Mouse (Mus musculus): ENCODE measurements at regions not wholly inside any gene's neighbourhood (a gene's known extent, or its start where the extent isn't known, plus 50 kb on each side); places are given as distances from the start of the nearest gene placed in this dataset.

DNA sequence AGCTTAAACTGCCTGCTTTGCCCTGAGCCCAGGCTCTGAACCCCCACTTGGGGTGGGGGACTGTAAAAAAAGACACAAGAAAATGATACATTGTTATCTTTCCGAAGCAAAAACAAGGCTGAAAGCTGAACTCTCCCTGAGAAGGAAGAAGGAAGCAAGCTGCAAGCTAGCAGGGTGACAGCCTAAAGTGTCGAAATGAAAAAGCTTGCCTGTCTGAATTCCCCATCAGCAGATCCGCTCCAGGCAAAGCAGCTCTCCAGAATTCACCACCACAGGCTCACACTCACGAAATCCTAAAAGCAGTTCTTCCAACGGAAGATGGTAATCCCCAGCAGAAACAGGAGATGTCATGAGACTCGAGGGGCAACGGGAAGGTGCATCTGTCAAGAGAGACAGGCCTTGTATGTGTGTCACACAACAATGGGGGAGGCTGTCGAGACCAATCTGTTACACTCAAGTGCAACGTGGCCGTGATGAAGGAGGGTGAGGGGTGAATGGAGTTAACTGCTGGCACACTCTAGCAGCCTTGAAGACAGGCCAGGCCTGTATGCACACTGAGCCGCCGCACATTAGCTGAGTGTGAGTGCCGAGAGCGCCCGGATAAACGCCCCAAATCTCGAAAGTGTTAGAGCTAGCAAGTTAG is 139.5 kb upstream of the A530016L24Rik start:
- 37% methylated on average over 17 of the region's 17 CpGs for WGBS
- Histone ChIP-seq H3K4me1 (peaks cover 20% of the 10 kb centered on the region), H3K4me3 (replicated peaks) (no peak overlapping the region), H3K4me2 (replicated peaks) (0 out of 2 replicates have a peak overlapping the region, but pooled peaks have one; percentile 9), H3K27ac (replicated peaks) (peak overlapping the region; percentile 71), H3K9ac (no peak overlapping the region), H3K27me3 (no peaks in the 10 kb centered on the region), H3K9me3 (replicated peaks) (no peaks in the 10 kb centered on the region), H3K36me3 (no peaks in the 10 kb centered on the region)
- no peak for ATAC-seq (ENCODE audit: insufficient number of reproducible peaks, low FRiP score, low TSS enrichment, low read depth)

DNA sequence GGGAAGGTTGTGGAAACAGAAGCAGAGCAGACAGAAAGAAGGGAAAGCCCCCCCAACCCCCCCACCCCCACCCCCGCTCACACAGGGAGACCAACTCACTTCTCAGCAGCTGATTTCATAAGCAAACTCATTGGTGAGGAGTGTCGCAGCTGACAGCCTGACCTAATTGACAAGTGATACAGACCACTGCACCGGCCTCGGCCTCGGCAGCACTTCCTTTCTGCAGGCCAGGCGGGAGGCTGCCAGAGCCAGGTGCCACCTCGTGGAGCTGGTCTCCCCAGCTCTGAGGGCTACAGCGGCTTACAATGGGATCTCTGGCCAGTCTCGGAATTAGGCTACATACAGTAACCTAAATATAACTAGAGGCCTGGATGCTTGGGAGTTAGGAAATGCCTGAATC is 138.5 kb upstream of the A530016L24Rik start:
- Histone ChIP-seq H3K27ac (replicated peaks) (peak overlapping the region; percentile 71), H3K4me2 (replicated peaks) (no peak overlapping the region), H3K4me1 (peaks cover 19% of the 10 kb centered on the region), H3K27me3 (no peaks in the 10 kb centered on the region), H3K9me3 (replicated peaks) (no peaks in the 10 kb centered on the region), H3K4me3 (replicated peaks) (no peak overlapping the region), H3K9ac (no peak overlapping the region), H3K36me3 (no peaks in the 10 kb centered on the region)
- no peak for ATAC-seq (ENCODE audit: insufficient number of reproducible peaks, low FRiP score, low TSS enrichment, low read depth)
- WGBS: 36% methylated on average over 9 of the region's 9 CpGs

- 44% methylated on average over 3 of the region's 3 CpGs for WGBS
- H3K4me3 ChIP-seq (replicated peaks): no peak overlapping the region
- no peaks in the 10 kb centered on the region for H3K36me3 ChIP-seq
- no peaks in the 10 kb centered on the region for H3K27me3 ChIP-seq
- ATAC-seq (ENCODE audit: insufficient number of reproducible peaks, low FRiP score, low TSS enrichment, low read depth): no peak
- H3K27ac ChIP-seq (replicated peaks): no peak overlapping the region
- H3K9ac ChIP-seq: no peak overlapping the region
- no peaks in the 10 kb centered on the region; the same call in 1 of the 2 replicates for H3K4me1 ChIP-seq
- H3K9me3 ChIP-seq (replicated peaks): 0 out of 2 replicates have a peak, but pooled peaks cover 8% of the 10 kb centered on the region
- no peak overlapping the region for H3K4me2 ChIP-seq (replicated peaks)
These were observed 125.9 kb upstream of the A530016L24Rik start for GRCm38 (mm10) chr12:112363349-112363748.

DNA sequence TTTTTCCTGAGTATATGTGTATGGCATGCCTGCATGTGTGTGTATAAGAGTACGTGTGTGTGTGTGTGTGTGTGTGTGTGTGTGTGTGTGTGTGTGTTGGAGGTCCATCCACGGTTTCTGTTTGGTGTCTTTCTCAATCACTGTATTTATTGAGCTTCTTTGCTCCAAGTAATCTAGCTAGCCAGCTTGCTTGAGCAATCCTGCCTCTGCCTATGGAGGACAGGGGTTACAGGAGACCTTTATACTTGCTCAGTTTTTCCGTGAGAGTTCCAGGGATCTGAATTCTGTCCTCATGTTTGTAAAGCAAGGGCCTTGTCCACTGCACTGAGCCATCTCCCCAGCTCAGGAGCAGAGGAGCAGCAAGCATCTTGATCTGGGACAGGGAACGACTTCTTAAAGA is 122.0 kb upstream of the A530016L24Rik start:
- 0 out of 2 replicates have a peak, but pooled peaks cover 8% of the 10 kb centered on the region for H3K9me3 ChIP-seq (replicated peaks)
- H3K4me3 ChIP-seq (replicated peaks): no peak overlapping the region
- H3K27me3 ChIP-seq: no peaks in the 10 kb centered on the region
- H3K9ac ChIP-seq: no peak overlapping the region
- H3K4me2 ChIP-seq (replicated peaks): no peak overlapping the region
- 75% methylated on average over 4 of the region's 4 CpGs for WGBS
- H3K36me3 ChIP-seq: no peaks in the 10 kb centered on the region
- H3K4me1 ChIP-seq: no peaks in the 10 kb centered on the region
- no peak overlapping the region for H3K27ac ChIP-seq (replicated peaks)
- no peak for ATAC-seq (ENCODE audit: insufficient number of reproducible peaks, low FRiP score, low TSS enrichment, low read depth)

DNA sequence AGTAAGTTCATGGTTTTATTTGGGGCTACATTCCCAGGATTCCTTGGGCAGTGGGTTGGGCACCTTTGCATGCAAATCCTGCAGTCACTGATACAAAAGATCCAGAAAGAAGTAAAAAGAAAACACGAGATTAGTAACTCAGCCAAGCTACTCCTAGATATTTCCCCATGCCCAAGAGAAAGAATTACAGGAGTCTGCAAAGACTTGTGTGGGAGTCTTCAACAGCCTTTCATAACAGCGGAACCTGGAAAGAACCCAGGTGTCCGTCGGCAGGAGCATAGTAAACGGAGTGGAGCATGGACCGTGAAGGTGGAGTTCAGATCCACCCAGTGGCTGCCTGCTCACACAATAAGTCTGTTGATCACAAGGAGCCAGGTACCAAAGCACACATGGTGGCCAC is 121.1 kb upstream of the A530016L24Rik start:
- H3K4me1 ChIP-seq: no peaks in the 10 kb centered on the region

DNA sequence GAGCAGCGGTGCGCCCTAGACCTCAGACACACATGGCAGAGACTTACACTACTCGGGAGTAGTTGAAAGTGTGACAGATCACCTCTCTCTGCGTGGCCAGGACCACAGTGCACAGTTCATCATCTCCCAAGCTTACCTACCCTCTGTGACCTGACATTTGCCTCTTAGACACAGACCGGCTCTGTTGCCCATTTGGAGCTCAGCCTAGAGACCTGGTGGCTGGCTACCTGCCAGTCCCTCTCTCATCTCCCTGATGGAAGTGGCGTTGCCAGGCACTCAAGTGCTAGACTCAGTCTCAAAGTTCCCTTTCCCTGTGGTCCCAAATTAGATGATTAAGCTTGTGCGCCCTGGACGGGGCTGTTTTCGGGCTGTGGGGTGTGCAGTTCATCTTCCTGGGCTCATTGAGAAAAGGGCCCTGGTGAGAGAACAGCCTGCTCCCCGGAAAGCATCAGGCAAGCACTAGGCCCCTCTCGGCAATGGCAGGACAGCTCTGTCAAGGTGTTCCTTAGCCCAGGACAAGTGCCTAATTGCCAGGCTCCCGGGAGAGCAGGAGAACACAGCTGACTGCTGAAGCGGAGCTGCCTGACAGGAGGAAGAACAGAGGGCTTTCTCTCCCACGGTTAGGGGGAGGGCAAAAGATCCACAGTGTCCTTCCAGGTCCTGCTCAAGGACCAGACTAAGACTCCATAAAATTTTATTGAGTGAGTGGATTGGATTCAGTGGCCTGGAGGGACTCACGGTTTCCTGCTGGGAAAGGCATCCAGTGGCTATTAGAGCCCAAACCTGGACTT is 119.5 kb upstream of the A530016L24Rik start:
- ATAC-seq (ENCODE audit: insufficient number of reproducible peaks, low FRiP score, low TSS enrichment, low read depth): no peak
- no peak overlapping the region for H3K4me3 ChIP-seq (replicated peaks)
- 67% methylated on average over 15 of the region's 15 CpGs for WGBS

More for the DNA sequence above, 121.1 kb upstream of the A530016L24Rik start:
- no peak overlapping the region for H3K4me3 ChIP-seq (replicated peaks)
- H3K36me3 ChIP-seq: no peaks in the 10 kb centered on the region
- H3K27me3 ChIP-seq: no peaks in the 10 kb centered on the region
- no peak overlapping the region for H3K4me2 ChIP-seq (replicated peaks)
- no peak overlapping the region for H3K27ac ChIP-seq (replicated peaks)
- no peak overlapping the region for H3K9ac ChIP-seq
- WGBS: 76% methylated on average over 6 of the region's 6 CpGs
- H3K9me3 ChIP-seq (replicated peaks): 0 out of 2 replicates have a peak, but pooled peaks cover 8% of the 10 kb centered on the region
- no peak for ATAC-seq (ENCODE audit: insufficient number of reproducible peaks, low FRiP score, low TSS enrichment, low read depth)

GRCm38 (mm10) chr12:112372234-112373050 is 116.8 kb upstream of the A530016L24Rik start:
- Histone ChIP-seq H3K27me3 (no peaks in the 10 kb centered on the region), H3K27ac (replicated peaks) (no peak overlapping the region), H3K36me3 (no peaks in the 10 kb centered on the region), H3K9me3 (replicated peaks) (no peaks in the 10 kb centered on the region), H3K4me3 (replicated peaks) (no peak overlapping the region), H3K4me2 (replicated peaks) (no peak overlapping the region), H3K9ac (no peak overlapping the region), H3K4me1 (no peaks in the 10 kb centered on the region)
- whole genome bisulfite sequencing: 73% methylated on average over 14 of the region's 14 CpGs
- no peak for ATAC-seq (ENCODE audit: insufficient number of reproducible peaks, low FRiP score, low TSS enrichment, low read depth)

More for the DNA sequence above, 119.5 kb upstream of the A530016L24Rik start:
- H3K27ac ChIP-seq (replicated peaks): no peak overlapping the region
- H3K9me3 ChIP-seq (replicated peaks): 0 out of 2 replicates have a peak, but pooled peaks cover 8% of the 10 kb centered on the region
- no peak overlapping the region for H3K9ac ChIP-seq
- H3K27me3 ChIP-seq: no peaks in the 10 kb centered on the region
- H3K36me3 ChIP-seq: no peaks in the 10 kb centered on the region
- H3K4me1 ChIP-seq: no peaks in the 10 kb centered on the region
- H3K4me2 ChIP-seq (replicated peaks): no peak overlapping the region

- H3K27me3 ChIP-seq: no peaks in the 10 kb centered on the region
- H3K9me3 ChIP-seq (replicated peaks): no peaks in the 10 kb centered on the region
- H3K9ac ChIP-seq: no peak overlapping the region
- WGBS: 81% methylated on average over 7 of the region's 7 CpGs
- ATAC-seq (ENCODE audit: insufficient number of reproducible peaks, low FRiP score, low TSS enrichment, low read depth): no peak
- H3K36me3 ChIP-seq: no peaks in the 10 kb centered on the region
- no peak overlapping the region for H3K4me3 ChIP-seq (replicated peaks)
- H3K27ac ChIP-seq (replicated peaks): no peak overlapping the region
- H3K4me2 ChIP-seq (replicated peaks): no peak overlapping the region
- H3K4me1 ChIP-seq: no peaks in the 10 kb centered on the region
These were observed 115.3 kb upstream of the A530016L24Rik start for GRCm38 (mm10) chr12:112373966-112374365.

DNA sequence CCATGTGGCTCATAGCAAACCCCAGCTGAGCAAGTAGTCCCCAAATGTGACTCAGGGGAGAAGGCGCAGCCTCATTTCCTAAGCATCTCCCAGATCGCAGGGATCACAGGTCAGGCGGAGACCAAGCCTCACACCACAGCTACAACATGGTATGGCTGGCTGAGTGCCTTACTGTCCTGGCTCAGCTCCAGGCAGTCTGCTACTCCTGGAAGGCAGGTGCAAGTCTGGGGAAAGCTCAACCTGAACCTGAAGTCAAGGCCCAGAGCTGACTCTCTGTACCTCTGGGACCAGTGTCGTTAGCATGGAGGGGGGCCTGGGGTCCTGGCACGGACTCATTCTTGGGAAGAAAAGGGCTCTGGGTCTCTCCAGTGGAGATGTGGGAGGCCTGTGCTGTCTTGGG is 113.0 kb upstream of the A530016L24Rik start:
- WGBS: 88% methylated on average over 5 of the region's 5 CpGs
- no peak for ATAC-seq (ENCODE audit: insufficient number of reproducible peaks, low FRiP score, low TSS enrichment, low read depth)
- H3K9me3 ChIP-seq (replicated peaks): no peaks in the 10 kb centered on the region

DNA sequence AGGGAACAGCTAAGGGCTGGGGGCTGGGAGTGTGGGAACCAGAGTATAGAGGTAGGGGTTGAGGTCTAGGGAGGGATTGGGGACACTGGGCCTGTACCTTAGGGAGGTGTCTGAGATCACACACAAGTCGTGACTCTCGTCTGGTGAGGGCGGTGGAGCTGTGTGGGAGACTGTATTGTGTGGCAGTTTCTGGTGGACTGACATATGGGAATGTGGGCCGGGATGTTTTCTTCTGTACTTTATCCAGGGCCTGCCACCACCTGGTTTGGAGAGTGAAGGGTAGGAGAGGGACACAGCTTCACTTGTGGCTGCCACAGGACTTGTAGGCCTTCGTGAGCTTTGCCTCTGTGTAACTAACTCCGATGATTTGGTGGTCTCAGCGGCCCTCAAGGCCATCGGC is 112.5 kb upstream of the A530016L24Rik start:
- Histone ChIP-seq H3K4me2 (replicated peaks) (no peak overlapping the region), H3K27ac (replicated peaks) (no peak overlapping the region), H3K4me3 (replicated peaks) (no peak overlapping the region), H3K27me3 (no peaks in the 10 kb centered on the region), H3K9me3 (replicated peaks) (no peaks in the 10 kb centered on the region), H3K4me1 (no peaks in the 10 kb centered on the region), H3K9ac (no peak overlapping the region), H3K36me3 (no peaks in the 10 kb centered on the region)
- 84% methylated on average over 8 of the region's 8 CpGs for WGBS
- no peak for ATAC-seq (ENCODE audit: insufficient number of reproducible peaks, low FRiP score, low TSS enrichment, low read depth)

More for the DNA sequence above, 113.0 kb upstream of the A530016L24Rik start:
- no peaks in the 10 kb centered on the region for H3K4me1 ChIP-seq
- H3K9ac ChIP-seq: no peak overlapping the region
- no peak overlapping the region for H3K4me2 ChIP-seq (replicated peaks)
- no peaks in the 10 kb centered on the region for H3K36me3 ChIP-seq
- H3K4me3 ChIP-seq (replicated peaks): no peak overlapping the region
- H3K27ac ChIP-seq (replicated peaks): no peak overlapping the region
- no peaks in the 10 kb centered on the region for H3K27me3 ChIP-seq

Data from embryonic facial prominence, embryonic 15.5 days (tissue).